Mouse (Mus musculus): ENCODE data around the gene Ip6k2.
A peak's percentile ranks its signal among the peaks of the same experiment; 100 is the strongest.

Ip6k2 gene

GRCm38 (mm10) chr9:108824144-108824685 lies 40.6 kb downstream of the Ip6k2 start:
- peak; percentile 28 for DNase-seq

DNA sequence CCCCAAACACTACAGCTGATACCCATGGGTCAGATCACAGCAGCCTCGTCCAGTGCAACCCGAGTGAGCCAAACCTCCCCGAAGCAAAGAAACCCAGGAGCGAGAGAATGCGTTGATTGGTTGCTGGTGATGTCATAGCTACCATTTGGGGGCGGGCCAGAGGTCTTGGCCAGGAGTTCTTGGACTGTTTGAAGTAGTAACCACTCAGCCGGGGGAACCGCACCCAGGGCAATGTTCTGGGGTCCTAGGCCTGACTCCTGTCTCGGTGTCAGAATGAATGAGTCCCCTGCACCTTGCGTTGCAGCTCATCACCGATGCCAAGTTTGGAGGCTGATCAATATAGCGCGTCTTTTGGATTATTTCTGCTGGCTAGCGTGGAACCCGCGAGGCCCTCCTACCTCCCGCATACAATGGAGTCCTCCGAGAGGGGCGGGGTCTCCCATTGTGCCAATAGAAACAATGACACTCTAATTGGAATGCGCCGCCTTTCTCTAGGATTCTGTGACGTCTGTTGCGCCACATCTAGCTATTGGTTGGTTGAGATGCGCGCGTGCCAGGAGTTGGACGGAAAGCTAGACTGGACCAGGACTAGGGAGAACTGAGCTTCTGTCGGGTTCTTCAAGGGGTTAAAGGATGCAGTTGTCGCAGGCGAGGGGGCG lies 41.3 kb downstream of the Ip6k2 start:
- DNase-seq = peak; percentile 82

DNA sequence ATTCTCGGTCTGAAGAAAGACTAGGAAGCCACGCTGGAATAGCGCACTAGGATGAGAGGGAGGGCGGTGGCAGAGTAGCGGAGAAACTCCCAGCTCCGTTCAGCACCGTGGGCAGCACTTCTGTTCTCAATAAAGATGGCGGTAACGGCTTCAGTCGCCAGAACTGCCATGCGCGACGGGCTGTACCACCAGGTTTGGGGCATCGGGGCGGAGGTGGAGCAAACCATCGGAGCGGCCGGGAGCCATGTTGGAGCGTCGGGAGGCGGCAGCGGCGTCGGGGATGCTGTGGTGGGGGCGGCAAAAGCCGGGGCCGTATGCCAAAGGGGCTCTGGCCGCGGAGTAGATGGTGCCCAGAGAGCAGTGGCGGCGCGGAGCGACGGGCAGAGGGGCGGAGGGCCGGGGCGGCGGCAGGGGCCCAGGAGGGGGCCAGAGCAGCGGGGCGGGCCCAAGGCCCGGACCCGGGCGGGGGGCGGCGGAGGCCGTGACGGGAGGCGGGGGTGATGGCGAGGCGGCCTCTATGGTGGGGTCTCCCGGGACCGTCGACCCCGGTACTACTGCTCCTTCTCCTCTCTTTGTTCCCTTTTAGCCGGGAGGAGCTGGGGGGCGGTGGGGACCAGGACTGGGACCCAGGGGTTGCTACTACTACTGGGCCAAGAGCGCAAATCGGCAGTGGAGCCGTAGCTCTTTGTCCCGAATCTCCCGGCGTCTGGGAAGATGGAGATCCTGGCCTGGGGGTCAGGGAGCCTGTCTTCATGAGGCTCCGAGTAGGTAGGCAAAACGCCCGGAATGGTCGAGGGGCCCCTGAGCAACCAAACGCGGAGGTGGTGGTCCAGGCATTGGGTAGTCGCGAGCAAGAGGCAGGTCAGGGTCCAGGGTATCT lies 42.5 kb downstream of the Ip6k2 start, which contains the start of gene Celsr3:
Celsr3 (plus strand) TSS at position 501 of the 880 bp plus-strand sequence.
- DNase-seq = peak; percentile 93

DNA sequence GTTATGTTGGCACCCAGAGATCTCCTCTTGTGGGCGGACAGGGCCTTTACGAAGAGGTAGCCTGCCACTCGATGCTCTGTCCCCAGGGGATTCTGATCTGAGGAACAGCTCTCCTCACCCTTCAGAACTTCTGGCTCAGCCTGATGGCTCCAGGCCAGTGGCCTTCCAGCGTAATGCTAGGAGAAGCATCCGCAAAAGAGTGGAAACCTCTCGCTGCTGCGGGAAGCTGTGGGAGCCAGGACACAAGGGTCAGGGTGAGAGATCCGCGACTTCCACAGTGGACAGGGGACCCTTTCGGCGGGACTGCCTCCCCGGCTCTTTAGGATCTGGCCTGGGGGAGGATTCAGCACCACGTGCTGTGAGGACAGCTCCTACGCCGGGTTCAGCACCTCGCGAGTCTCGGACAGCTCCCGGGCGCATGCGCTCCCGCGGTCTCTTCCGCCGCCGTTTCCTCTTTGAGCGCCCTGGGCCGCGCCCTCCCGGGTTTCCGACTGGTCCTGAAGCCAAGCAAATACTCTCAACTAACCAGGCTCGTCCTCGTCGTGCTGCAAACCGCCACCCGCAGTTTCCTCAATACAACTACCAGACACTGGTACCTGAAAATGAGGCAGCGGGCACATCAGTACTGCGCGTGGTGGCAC lies 43.2 kb downstream of the Ip6k2 start:
- peak; percentile 84 for DNase-seq

DNA sequence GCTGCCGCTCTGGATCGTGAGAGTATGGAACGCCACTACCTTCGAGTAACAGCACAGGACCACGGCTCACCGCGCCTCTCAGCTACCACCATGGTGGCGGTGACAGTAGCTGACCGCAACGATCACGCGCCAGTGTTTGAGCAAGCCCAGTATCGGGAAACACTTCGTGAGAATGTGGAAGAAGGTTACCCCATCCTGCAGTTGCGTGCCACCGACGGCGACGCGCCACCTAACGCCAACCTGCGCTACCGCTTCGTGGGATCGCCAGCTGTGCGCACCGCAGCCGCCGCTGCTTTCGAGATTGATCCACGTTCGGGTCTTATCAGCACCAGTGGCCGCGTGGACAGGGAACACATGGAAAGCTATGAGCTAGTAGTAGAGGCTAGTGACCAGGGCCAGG lies 43.9 kb downstream of the Ip6k2 start:
- no peak for DNase-seq

- DNase-seq = no peak
Measured at GRCm38 (mm10) chr9:108827906-108828305, 44.3 kb downstream of the Ip6k2 start.

DNA sequence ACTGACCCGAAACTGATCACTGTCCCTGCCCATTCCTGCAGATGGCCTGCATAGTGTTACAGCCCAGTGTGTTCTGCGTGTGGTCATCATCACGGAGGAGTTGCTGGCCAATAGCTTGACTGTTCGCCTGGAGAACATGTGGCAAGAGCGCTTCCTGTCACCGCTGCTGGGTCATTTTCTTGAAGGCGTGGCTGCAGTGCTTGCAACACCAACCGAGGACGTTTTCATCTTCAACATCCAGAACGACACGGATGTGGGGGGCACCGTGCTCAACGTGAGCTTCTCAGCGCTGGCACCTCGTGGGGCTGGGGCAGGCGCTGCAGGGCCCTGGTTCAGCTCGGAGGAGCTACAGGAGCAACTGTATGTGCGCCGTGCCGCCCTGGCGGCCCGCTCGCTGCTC lies 48.0 kb downstream of the Ip6k2 start:
- DNase-seq = peak; percentile 20

DNA sequence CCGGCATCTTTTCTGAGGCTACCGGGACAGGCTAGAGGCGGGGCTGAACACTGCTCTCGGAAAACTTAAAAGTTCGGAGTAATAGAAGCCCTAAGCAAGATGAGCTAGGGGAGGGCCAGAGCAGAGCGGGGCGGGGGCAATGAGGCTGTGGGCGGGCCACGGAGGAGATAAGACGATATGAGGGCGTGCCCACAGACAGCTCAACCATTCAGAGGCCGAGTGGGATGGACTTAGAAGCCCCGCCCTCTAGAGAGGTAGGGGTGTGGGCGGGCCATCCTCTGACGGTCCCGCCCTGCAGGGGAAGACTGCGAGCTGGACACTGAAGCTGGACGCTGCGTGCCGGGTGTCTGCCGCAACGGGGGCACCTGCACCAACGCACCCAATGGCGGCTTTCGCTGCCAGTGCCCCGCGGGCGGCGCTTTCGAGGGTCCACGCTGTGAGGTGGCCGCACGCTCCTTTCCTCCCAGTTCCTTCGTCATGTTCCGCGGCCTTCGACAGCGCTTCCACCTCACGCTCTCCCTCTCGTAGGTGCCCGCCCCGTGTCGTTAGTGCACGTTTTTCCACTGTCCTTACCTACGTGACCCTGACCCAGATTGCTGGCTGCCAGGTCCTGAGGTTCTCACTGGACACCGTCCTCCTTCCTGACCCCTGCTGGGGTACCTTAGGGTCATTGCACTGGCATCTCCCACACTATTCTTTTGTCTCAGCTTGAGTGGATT lies 49.0 kb downstream of the Ip6k2 start:
- DNase-seq = peak; percentile 98

GRCm38 (mm10) chr9:108842989-108843388 lies 59.4 kb downstream of the Ip6k2 start:
- DNase-seq = peak; percentile 35

GRCm38 (mm10) chr9:108845390-108845789 lies 61.8 kb downstream of the Ip6k2 start:
- no peak for DNase-seq

GRCm38 (mm10) chr9:108847374-108847773 lies 63.8 kb downstream of the Ip6k2 start:
- no peak for DNase-seq

DNA sequence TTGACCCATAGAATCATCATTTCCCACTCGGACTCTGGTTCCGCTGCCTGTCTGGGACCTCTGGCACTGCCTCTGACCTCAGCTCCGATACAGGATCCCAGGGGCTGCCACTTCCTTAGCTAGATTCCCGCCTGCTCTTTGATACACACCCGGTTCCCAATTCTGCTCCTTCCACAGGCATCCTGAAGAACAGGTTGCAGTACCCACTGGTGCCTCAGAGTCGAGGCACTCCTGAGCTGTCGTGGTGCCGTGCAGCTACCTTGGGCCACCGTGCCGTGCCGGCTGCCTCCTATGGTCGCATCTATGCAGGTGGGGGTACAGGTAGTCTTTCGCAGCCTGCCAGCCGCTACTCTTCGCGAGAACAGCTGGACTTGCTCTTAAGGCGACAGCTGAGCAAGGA lies 64.8 kb downstream of the Ip6k2 start:
- DNase-seq = no peak

GRCm38 (mm10) chr9:108852976-108853375 lies 69.4 kb downstream of the Ip6k2 start, which contains the start of gene Slc26a6:
TSS of gene Slc26a6 (plus strand) at chr9:108853283.
- no peak for DNase-seq

DNA sequence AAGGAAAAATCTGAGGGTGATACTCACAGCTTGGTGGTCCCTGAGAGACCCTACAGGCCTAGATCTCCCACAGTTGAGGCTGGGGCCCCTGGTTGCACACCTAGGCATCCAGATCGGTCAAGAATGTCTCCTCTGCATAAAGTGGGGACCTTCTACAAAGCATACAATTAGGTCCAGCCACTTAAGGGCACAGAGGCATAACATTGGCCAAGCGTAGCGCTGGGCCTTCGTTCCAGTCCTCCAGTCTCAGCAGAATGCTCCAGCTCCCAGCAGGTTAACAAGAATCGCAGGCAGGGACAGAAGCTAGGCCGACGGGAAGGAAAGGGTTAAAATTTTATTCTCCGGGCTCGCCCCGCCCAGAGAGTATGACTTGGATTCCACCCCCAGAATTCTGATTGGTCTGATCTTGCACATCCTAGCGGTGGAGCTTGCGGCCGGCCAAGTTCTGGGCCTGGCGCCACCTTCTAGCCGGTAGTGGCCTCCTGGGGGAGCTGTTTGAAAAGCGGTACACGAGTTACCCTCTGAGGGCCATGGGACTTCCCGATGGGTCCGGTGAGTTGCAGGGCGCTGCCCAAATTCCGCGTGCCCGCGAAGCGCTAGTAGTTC lies 70.1 kb downstream of the Ip6k2 start:
- DNase-seq = peak; percentile 97

DNA sequence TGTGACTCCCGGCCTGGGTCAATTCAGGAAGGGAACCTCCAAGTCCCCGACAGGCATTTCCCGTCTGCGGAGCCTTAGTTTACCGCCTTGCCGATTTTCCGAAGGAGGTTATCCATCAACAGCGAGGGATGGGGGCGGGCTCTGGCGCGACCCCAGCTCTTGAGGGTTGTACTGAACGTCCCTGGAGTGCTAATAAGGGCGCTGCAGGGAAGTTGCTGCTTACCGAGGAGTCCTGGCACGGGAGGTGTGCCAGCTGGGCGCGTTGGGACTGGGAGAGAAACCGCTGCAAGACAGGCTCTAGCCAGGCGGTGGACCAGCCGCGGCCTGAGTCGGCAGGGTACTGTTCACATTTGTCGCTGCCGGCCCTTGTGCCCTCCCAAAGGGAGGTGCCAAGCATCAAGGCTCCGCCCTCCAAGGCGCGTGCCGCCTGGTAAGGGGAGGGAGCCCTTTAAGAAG lies 70.7 kb downstream of the Ip6k2 start:
- DNase-seq = peak; percentile 94

GRCm38 (mm10) chr9:108855335-108855734 lies 71.7 kb downstream of the Ip6k2 start:
- DNase-seq = no peak

Measured in embryo, embryonic 11 days (tissue).